Mouse (Mus musculus): ENCODE data around the gene Zbtb43. TPM values are rescaled to one million over a fixed set of nuclear protein-coding genes. Genes with fewer than 3 reads are reported as not detected.
A peak's percentile ranks its signal among the peaks of the same experiment; 100 is the strongest.

The Zbtb43 gene
- total RNA-seq, 4 experiments from 2014 or later = 18.1 to 24.5 (median 22.5) TPM

GRCm38 (mm10) chr2:33426640-33427398 is 41.5 kb downstream of the Zbtb43 start:
- DNase-seq = no peak

- no peak for DNase-seq
These were observed 50.9 kb downstream of the Zbtb43 start for GRCm38 (mm10) chr2:33417454-33417853.

- DNase-seq = no peak
These were observed 54.3 kb downstream of the Zbtb43 start for GRCm38 (mm10) chr2:33414019-33414418.

- no peak for DNase-seq
These were observed 56.2 kb downstream of the Zbtb43 start for GRCm38 (mm10) chr2:33412111-33412510.

- no peak for DNase-seq
These were observed 64.8 kb downstream of the Zbtb43 start for GRCm38 (mm10) chr2:33403511-33404003.

GRCm38 (mm10) chr2:33402638-33403037 is 65.7 kb downstream of the Zbtb43 start:
- DNase-seq = no peak

GRCm38 (mm10) chr2:33402236-33402635 is 66.1 kb downstream of the Zbtb43 start:
- DNase-seq = peak; percentile 21

GRCm38 (mm10) chr2:33401217-33401616 is 67.1 kb downstream of the Zbtb43 start:
- no peak for DNase-seq

- DNase-seq = no peak
These were observed 67.8 kb downstream of the Zbtb43 start for GRCm38 (mm10) chr2:33400541-33400940.

Other genes with a start within 250 kb of the Zbtb43 start
- 10 to 100 TPM in 1 of 4 experiments, 1 to 10 TPM in 3; 4.2 to 12.7 (median 8.0) TPM for gene Ralgps1, start 97.1 kb downstream of the Zbtb43 start, total RNA-seq (2022)
- 10 to 100 TPM in 1 of 4 experiments, 1 to 10 TPM in 3; 6.9 to 12.1 (median 8.7) TPM for gene Zbtb34, start 37.2 kb downstream of the Zbtb43 start, total RNA-seq (2022)
- under 1 TPM in 1 of 4 experiments, not detected in 3; 0.17 TPM for gene Lmx1b, start 172.0 kb upstream of the Zbtb43 start, total RNA-seq (2022)